Mouse (Mus musculus) lung, adult 2 months (tissue): ENCODE data around the gene Lars2. TPM values are rescaled to one million over a fixed set of nuclear protein-coding genes. Genes with fewer than 3 reads are reported as not detected.

Experiments used
- DNase-seq: peaks from one replicate; pipeline ENCODE4 v3.0.0; 2022
- H3K4me1 ChIP-seq: fragments of 200-500 bp; 2 replicates; pipeline ENCODE4 v1.6.1; 2011; ENCODE audit warnings: low read length; ENCODE audit not compliant: control insufficient read depth, insufficient read depth
- H3K4me3 ChIP-seq: fragments of 200-500 bp; replicated peaks from 2 replicates; pipeline ENCODE3; 2011; ENCODE audit warnings: low read depth, mild to moderate bottlenecking, control low read depth, low read length; ENCODE audit errors: extremely low read depth
- CTCF ChIP-seq: fragments of 200-500 bp; IDR thresholded peaks from 2 replicates; pipeline ENCODE4 v1.5.1; 2011; ENCODE audit warnings: mild to moderate bottlenecking, low read length, control low read depth; ENCODE audit not compliant: insufficient read depth
- POLR2A ChIP-seq: fragments of 200-500 bp; IDR thresholded peaks from 2 replicates; pipeline ENCODE4 v1.6.1; 2011; ENCODE audit warnings: low read depth, mild to moderate bottlenecking, control low read depth, low read length, borderline replicate concordance; ENCODE audit errors: extremely low read depth
- WGBS: fragments of 180-500 bp; shearing (Covaris S2); methylation state at CpG from one replicate; pipeline ENCODE4 v1.1.7; 2018; 5-methylcytosine and 5-hydroxymethylcytosine counted together
- polyA plus RNA-seq: library from polyadenylated mRNA; depleted of rRNA; stranded (reverse); fragments of >200 nt; gene quantifications from 2 replicates; pipeline ENCODE4 v1.2.3, GENCODE M21; 2012

The Lars2 gene
- polyA plus RNA-seq, 1 experiment, result 466 TPM

GRCm38 (mm10) chr9:123391140-123391849 lies 24.6 kb downstream of the Lars2 start:
- no peak for DNase-seq
- H3K4me1 ChIP-seq, result no peaks in the 10 kb centered on the region
- no peak overlapping the region for H3K4me3 ChIP-seq
- no peak for TF ChIP-seq CTCF
- TF ChIP-seq POLR2A, result no peak
- 66% methylated on average over 5 of the region's 5 CpGs for WGBS

DNA sequence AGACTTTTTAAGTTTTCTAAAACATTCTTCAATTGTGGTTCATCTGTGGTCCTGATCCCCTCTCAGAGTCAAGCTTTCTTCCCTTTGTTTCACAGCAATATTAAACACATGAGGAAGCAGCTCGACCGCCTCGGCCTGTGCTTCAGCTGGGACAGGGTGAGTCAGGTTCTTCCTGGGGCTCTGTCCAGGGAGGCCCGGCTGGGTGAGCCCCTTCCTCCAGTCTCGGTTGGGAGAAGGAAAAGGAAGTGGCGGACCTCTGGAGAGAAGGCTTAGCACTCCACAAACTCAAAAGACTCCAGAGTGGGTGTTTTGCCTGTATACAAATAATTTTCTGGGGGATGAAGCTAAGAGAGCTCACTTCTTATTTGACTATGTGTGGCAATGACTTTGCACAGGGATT lies 28.1 kb downstream of the Lars2 start:
- WGBS, result 34% methylated on average over 6 of the region's 6 CpGs
- no peak overlapping the region for H3K4me3 ChIP-seq
- H3K4me1 ChIP-seq, result no peaks in the 10 kb centered on the region
- no peak for DNase-seq
- TF ChIP-seq CTCF (no peak), POLR2A (no peak)

DNA sequence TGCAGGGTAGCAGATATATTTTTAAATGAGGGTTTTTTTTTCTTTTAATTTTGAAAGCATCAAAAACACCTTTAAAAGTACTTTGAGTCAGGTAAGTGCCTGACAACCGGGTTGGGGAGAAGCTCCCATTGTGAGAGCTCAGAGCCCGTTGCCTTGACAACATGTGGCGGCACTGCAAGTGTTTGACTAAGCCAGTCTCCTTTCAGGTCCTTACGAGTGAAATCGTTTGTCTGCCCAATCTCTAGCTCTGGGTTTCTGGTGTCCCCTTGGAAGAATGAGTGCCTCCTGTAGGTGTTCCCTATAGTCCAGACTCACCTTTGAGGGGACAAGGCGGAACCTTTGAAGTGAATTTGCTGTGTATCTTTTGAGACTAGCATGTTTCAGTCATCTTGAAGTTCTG lies 31.0 kb downstream of the Lars2 start:
- no peak for DNase-seq
- Histone ChIP-seq H3K4me1 (no peaks in the 10 kb centered on the region), H3K4me3 (no peak overlapping the region)
- TF ChIP-seq POLR2A (no peak), CTCF (no peak)
- 66% methylated on average over 6 of the region's 6 CpGs for WGBS

GRCm38 (mm10) chr9:123402215-123402614 lies 35.5 kb downstream of the Lars2 start:
- DNase-seq, result no peak
- Histone ChIP-seq H3K4me1 (no peaks in the 10 kb centered on the region), H3K4me3 (no peak overlapping the region)
- 68% methylated on average over 3 of the region's 3 CpGs for WGBS
- TF ChIP-seq POLR2A, result no peak
- TF ChIP-seq CTCF, result no peak

DNA sequence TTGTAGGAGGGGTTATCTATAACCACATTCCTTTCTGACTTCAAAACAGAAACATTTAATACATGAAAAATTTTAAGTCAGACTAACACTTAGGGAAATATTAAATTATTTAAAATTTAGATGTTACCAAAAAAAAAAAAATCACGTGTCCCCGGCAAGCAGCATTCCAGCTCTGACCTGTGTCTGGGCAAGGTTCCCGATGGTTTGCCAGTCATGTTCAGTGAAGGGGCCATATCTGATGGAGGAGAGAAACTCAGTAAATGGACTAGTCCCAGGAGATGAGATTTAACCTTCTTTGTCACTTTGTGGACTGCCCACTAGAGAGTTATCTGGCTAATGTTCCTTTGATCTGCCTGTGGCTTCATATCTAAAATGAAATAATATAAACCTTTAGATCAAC lies 36.3 kb downstream of the Lars2 start:
- H3K4me3 ChIP-seq, result no peak overlapping the region
- no peak for DNase-seq

GRCm38 (mm10) chr9:123405231-123405630 lies 38.5 kb downstream of the Lars2 start:
- no peak for DNase-seq
- Histone ChIP-seq H3K4me3 (no peak overlapping the region), H3K4me1 (no peaks in the 10 kb centered on the region)
- 93% methylated on average over 1 of the region's 1 CpGs for WGBS
- TF ChIP-seq POLR2A (no peak), CTCF (no peak)

More for the DNA sequence above, 36.3 kb downstream of the Lars2 start:
- no peak for TF ChIP-seq POLR2A
- no peak for TF ChIP-seq CTCF
- 61% methylated on average over 3 of the region's 3 CpGs for WGBS
- H3K4me1 ChIP-seq, result no peaks in the 10 kb centered on the region

- Histone ChIP-seq H3K4me3 (no peak overlapping the region), H3K4me1 (no peaks in the 10 kb centered on the region)
- TF ChIP-seq CTCF (no peak), POLR2A (no peak)
- 67% methylated on average over 2 of the region's 2 CpGs for WGBS
- DNase-seq, result no peak
These were observed 42.0 kb downstream of the Lars2 start for GRCm38 (mm10) chr9:123408771-123409170.

GRCm38 (mm10) chr9:123429863-123430262 lies 63.1 kb downstream of the Lars2 start:
- H3K4me3 ChIP-seq, result no peak overlapping the region
- peaks cover 9% of the 10 kb centered on the region for H3K4me1 ChIP-seq
- no peak for DNase-seq
- TF ChIP-seq POLR2A (no peak), CTCF (no peak)
- 85% methylated on average over 4 of the region's 4 CpGs for WGBS

GRCm38 (mm10) chr9:123430973-123431372 lies 64.2 kb downstream of the Lars2 start:
- Histone ChIP-seq H3K4me1 (peaks cover 9% of the 10 kb centered on the region), H3K4me3 (no peak overlapping the region)
- TF ChIP-seq CTCF (no peak), POLR2A (no peak)
- no peak for DNase-seq

GRCm38 (mm10) chr9:123438223-123438622 lies 71.5 kb downstream of the Lars2 start:
- TF ChIP-seq CTCF (no peak), POLR2A (no peak)
- Histone ChIP-seq H3K4me1 (no peaks in the 10 kb centered on the region), H3K4me3 (no peak overlapping the region)
- 78% methylated on average over 2 of the region's 2 CpGs for WGBS
- no peak for DNase-seq
